Mouse (Mus musculus): ENCODE data around the gene Gxylt1. TPM values are rescaled to one million over a fixed set of nuclear protein-coding genes. Genes with fewer than 3 reads are reported as not detected.

The Gxylt1 gene
- 7.1 and 7.6 TPM in 2 replicates for polyA plus RNA-seq (2012; rRNA removed)

DNA sequence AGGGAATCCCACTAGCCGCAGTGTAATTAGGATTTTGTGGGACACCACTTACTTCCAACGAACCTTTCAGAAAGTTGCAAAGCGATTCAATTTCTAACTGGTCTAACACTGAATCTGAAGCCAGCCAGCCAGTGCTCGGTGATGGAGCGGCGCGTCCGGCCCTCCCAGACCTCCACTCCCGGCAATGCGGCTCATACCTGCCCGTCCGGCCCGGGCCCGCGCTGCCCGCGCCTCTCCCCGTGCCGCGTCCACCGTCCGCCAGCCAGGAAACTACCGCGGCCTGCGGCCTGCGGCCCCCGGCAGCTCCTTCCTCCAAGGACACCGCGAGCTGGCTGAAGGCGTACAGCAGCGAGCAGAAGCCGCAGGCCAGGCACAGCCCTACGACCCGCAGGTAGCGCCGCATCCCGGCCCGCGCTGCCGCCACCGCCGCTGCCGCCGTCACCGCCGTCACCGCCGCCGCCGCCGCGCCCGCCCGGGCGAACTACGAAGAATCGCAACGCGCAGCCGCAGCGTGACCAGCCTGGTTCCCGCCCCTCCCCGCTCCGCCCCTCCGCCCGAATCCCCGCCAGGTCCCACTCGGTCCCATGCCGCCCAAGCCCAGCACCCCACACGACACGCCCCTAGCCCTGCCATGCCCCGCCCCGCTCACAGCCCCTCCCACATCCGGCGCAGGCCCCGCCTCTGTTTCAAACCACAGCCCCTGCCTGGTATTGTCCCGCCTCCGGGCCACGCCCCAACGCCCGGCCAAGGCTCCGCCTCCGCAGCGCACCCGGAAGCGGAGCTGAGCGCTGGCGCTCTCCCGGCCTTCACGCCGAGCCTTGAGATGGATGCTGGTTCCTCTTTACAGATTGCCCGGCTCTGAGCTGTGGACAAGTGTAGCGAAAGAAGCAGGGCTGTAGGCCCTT is at the start of gene Gxylt1:
TSS of gene Gxylt1 (minus strand) at position 501 of the 905 bp plus-strand sequence.

Other genes starting within 250 kb of the Gxylt1 start
- 77.8 and 86.8 TPM in 2 replicates for gene Yaf2, start 61.8 kb upstream of the Gxylt1 start, polyA plus RNA-seq (2012; rRNA removed)
- gene Zcrb1, start 123.2 kb upstream of the Gxylt1 start, polyA plus RNA-seq (2012; rRNA removed), result 134 and 140 TPM in 2 replicates
- gene Pphln1, start 123.2 kb upstream of the Gxylt1 start, polyA plus RNA-seq (2012; rRNA removed), result 20.9 and 23.1 TPM in 2 replicates

Data from central nervous system, embryonic 18 days (tissue).